Mouse (Mus musculus): Measurements from ENCODE around the gene Klhl22.
"Not testable (repeated sequence)": the region's sequence is repeated elsewhere in the genome, so short reads cannot be mapped to it uniquely, and the experiment has no call there.

GRCm38 (mm10) chr16:17734872-17735271 is 24.5 kb upstream of the Klhl22 start:
- not testable (repeated sequence) for TF ChIP-seq EP300, CTCF (IDR thresholded peaks at IDR 0.05)

Data from lung, postnatal 0 days (tissue).